Mouse (Mus musculus) cerebellum, adult 9-10 months (tissue): ENCODE measurements around the gene Tlr7.
A peak's percentile ranks its signal among the peaks of the same experiment; 100 is the strongest.
"Not testable (repeated sequence)": the region's sequence is repeated elsewhere in the genome, so short reads cannot be mapped to it uniquely, and the experiment has no call there.

Source experiments
- DNase-seq: peaks from one replicate; pipeline ENCODE4 v3.0.0; 2022

Gene Tlr7

DNA sequence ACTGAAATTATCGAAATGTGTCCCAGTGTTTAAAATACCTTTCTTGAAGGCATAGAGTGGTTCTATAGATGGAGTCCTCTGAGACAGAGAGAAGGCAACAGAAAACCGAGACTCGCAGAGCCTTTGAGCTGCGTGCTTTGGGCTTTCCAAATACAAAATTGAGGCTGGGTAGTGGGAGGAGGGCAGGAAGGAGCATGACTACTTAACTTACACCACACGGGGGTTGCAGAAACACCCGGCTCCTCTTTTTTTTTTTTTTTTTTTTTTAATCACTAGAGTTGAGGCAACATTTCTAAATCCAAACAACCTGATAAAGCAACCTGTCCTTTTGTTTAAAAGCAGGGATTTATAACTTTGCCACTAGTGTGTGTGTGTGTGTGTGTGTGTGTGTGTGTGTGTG is at the start of gene Tlr7:
Tlr7 (minus strand) TSS at position 160 of the 400 bp plus-strand sequence.
- no peak for DNase-seq

DNA sequence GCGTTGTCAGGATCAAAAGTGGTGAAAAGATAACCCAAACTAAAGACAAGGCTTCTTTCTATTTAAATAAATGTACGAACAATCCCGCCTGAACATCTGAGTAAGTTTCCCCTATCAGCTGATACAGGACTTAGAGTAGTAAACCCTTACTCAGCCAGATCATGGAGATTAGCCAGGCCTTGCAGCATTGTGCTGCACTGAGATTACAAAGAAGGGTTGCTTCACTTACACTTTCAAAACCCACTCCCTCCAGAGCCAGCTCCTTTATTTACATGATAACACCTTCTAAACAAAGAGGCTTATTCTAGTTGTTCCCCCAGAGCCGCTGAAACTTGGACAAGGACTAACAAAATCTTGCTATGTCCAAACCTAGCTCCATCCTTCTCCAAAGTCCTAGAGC is 49.7 kb upstream of the Tlr7 start:
- DNase-seq, result no peak

DNA sequence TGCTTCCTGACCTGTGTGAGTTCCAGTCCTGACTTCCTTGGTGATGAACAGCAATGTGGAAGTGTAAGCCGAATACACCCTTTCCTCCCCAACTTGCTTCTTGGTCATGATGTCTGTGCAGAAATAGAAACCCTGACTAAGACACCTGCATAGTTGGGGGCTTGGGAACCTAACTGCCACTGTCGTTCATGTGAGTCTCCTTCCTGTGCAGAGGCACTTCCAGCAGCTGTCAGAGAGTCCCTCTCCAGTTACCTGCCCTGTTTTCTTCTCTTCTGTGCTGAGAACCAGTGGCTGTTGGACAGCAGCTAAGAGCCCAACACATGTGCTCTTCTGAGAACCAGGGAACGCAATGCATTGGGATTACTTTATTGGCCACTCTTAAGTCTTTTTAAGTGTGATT is 30.9 kb upstream of the Tlr7 start:
- not testable (repeated sequence) for DNase-seq

DNA sequence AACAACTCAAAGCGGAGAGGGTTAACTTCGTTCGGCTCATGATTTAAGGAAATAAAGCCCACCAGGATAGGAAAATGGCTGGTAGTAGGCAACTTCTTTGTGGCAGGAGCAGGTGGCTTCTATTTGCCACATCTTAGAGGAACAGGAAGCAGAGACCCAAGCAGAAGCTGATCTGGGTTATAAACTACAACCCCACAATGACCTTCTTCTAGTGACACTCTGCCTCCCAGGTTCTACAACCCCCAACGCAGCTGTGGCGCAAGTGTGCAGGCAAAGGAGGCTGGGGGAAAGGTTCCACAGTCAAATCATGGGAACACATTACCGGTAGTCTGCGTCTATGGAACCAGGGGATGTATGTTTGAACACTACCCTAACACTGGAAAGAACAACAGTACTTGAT is 29.3 kb upstream of the Tlr7 start:
- no peak for DNase-seq

DNA sequence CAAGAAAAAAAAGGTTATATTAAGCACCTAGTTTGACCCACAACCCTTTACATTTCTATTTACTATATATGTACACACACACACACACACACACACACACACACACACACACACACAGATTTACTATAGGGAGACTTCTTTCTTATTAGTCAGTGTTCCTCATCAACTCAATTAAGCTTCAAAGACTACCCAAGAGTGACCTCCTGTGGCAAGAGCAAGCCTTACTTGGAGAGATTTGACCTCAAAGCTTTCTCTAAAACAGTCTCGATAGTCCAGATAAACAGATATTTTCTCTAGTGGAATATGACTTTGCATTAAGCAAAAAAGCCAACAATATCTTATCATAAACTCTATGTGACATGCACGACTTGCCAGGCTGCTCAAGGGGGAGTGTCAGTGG is 27.1 kb upstream of the Tlr7 start:
- no peak for DNase-seq

DNA sequence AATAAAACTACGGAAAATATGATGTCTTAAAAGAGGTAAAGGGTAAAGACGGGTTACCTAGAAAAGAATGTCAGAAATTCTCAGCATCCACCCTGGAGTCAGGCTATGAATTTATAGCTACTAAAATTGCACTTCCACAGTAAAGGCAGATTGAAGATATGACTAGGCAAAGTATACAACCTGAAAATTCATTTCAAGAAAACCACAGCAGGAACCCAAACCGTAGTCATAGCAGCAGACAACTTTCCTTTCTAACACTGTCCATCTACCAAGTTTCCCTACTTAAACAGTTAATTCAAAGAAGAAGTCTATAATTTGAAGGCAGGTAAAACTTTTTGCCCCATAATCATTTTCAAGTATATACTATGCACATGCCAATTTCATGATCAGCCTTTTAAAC is 25.6 kb upstream of the Tlr7 start:
- DNase-seq, result no peak

DNA sequence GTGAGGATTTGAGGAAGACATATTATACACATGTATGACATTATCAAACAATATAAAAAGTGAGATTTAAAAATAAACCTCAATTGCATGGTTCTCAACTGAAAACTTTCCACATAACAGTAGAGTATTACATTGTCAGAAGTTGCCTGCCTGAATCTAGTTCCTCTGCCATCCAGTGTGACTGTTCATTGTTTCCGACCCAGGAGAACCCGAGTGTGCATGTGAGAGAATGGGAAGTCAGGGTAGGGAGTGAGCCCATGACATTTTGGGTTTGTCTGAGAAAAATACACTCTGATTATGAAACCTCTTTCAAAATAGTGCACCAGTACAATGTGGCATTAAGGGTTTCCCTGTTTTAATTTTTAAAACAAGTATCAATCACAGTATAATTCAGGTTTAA is 23.3 kb upstream of the Tlr7 start:
- no peak for DNase-seq

DNA sequence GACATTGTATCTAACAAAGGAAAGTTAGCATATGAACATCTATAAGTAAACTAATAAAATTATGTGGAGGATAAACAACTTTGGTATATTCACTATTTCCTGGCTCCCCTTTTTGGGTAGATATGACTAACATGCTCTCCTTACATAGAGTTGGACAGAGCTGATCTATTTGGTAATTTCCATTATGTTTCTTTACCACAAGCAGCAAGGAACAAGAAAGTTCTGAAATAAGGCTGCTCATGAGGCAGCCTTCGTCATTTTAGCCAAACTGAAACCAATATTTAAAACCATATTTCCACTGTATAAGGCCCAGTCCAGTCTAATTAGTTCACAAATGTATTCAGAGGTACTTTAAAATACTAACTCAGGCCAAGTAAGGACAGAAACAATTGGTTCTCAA is 16.1 kb upstream of the Tlr7 start:
- no peak for DNase-seq

DNA sequence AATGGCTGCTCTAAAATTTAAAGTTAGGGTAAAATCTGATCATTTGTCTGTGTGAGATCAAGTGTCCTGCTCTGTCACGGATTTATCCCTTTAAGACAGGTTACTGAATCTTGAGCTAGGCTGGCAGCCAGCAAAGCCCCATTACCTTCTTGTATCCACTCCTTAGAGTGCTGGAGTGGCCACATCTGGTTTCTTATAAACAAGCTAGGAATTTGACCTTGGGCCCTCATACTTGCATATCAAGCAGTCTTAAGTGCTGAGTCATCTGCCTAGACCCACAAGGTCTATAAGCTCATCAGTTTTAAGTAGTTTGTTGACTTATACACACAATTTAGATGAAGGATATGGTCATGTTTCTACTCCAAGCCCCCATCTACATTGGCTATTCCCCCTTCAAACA is 14.0 kb upstream of the Tlr7 start:
- no peak for DNase-seq

DNA sequence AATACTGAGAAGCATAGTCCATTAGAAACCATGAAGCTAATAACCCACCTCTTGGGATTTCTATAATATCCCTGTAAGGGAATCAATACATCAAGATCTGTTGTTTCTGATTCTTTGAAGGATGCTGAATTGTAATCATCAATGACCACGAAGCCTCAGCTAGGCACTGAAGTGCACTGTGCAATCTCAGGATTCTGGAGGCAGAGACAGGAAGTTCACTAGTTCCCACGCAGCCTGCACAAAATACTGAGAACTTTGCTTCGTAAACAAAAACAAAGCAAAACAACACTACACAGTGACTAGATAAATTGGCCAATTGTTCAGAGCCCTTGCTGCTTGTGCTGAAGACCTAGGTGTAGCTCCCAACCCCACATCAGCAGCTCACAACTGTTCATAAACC is 11.5 kb upstream of the Tlr7 start:
- no peak for DNase-seq

DNA sequence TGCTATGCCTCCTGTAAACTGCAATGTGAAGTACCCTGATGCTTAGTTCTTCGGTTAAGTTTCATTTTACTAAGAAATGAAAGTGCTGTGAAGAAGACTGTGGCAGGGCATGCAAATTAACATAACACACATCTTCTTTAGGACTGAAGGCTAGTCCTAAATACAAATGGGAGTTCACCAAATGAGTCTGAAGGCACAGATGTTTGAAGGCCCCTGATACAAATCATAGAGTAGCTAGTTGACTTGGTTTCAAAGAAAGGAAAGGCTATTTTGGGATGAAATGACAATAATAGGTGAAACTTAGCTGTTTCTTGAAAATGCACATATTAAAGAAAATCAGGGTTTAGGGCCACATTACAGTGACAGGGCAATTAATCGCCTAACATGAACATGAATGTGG is 9.8 kb upstream of the Tlr7 start:
- no peak for DNase-seq

DNA sequence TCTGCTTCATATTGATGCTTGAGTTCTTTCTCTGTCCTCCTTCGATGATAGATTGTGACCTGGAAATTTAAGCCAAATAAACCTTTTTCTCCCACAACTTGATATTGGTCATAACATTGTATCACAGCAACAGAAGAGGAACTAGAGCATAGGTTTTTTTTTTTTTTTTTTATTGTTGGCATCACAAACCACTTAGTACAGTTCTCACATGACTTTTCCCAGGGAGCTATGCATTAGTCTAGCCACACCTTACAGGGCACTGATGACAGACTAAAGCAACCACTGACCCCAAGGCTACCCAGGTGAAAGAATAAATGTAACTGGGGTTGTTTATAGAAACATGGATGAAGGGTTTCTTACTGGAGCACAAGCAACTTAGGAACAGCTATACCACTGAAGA is 7.6 kb upstream of the Tlr7 start:
- DNase-seq, result no peak

DNA sequence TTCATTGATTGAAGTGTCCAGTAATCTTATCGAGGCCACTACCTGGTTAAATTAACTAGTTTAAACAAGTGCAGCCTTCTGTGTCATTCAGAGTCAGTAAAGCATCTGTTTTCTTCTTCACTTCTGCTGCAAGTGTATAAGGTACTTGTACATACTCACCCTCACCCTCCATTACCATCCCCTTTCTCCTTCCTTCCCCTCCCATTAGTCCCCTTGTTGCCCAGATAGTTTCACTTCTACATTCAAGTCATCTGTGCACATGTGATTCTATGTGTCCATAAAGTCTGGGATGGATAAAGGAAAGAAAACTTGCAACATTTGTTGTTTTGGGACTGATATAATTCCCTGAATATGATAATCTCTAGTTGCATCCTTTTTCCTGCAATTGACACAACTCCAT is 4.2 kb upstream of the Tlr7 start:
- DNase-seq, result no peak

DNA sequence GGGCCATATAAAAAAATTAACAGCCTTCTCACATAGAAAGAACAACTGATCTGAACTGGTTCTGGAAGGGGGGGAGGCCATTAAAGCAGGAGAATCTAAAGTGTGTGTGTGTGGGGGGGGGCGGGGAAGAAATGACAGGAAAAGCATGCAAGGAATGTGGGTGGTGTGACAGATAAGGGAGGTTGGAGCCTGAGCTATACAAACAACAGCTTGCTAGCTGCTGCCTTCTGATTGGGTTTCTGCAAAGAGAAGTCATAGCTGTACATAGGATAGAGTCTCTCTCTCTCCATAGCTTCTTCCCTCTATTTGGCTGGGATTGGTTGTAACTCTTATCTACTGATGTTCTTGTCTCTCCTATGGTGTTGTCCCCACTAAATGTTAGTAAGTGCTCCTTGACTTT is 2.2 kb upstream of the Tlr7 start:
- DNase-seq, result no peak

DNA sequence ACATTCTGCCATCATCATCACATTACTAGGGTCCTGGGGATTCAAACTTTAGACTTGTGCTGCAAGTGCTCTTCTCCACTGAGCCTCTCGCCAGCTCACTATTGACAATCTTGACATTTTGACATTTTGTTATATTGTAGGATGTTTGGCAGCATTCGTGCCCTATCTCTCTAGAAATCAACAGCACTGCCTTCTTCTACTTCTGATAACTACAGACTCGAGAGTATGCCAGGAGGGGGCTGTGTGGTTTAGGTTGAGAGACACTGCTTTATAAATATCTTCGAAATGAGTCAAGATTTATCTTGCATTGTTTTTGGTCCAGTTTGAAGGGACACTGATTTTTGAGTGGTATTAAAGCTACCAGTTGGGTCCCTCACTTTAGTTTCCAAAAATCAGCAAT is 635 bp upstream of the Tlr7 start:
- DNase-seq, result no peak

DNA sequence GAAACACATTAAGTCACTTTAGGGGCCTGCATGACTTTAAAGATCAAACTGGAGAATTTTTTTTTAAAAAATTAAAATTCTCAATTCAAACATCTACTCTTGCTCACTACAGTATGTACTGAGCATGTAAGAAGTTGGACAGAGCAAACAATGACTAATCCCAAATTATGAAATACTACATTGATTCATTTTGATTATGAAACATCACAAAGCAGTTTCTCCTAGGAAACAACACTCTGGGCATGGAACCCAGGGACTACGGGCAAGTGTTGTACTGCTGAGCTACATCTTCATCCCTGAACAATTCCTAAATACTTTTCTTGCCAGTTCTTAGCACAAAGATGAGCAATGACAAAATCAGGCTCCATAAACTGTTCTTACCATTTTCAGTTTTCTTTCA is 738 bp downstream of the Tlr7 start:
- no peak for DNase-seq

DNA sequence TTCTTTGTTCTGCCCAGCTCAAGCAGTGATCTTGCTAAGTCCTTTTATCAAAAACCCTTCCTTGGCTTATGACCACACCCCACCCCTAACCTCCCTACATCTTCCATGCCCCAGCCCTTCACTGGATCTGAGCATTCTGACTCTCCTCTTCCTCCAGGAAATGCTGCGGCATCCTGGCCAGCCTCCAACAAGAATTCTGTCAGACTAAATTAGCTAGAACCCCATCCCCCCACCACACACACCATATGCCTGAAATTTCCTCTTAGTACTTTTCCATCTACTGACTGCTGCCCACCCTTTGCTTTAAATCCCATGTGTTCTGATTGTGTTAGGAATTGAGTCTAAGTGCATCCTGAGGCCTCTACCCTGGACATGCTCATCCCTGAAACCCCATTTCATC is 1.3 kb downstream of the Tlr7 start:
- DNase-seq, result no peak

DNA sequence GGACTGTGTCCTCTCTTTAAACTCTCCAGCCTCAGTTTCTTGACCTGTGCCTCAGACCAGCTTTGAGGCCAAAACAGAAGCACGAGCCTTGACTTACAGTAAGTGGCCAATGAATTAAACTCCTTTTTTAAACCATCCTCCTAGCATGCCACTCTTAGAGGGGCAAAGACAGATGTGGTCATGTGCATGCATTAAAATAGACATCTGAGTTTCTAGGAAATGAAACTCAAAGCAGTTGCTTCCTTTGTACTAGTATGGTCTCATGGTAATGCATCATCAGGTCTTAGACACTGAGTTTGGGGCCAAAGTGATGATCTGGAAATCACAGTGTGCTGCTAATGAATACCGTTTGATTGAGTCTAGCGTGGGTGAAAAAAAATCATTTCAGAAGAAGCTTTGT is 1.8 kb downstream of the Tlr7 start:
- DNase-seq, result no peak

DNA sequence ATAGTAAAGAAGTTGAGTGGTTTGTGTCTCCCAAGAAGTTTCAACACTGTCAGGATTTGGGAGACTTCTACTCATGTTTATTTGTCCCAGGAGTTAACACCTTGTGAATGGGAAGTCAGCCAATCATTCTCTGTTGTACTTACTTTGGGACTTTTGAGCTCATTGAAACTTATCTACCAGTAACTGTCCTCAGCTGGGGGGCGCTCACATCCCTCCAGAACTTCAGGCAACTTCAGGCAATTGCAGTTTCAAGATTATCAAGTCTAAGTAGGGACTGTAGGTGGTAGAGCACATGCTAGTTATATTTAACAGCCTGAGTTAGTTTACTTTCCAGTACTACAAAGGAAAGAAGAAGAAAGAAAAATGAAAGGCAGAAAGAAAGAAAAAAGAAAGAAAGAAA is 6.6 kb downstream of the Tlr7 start:
- DNase-seq, result no peak

DNA sequence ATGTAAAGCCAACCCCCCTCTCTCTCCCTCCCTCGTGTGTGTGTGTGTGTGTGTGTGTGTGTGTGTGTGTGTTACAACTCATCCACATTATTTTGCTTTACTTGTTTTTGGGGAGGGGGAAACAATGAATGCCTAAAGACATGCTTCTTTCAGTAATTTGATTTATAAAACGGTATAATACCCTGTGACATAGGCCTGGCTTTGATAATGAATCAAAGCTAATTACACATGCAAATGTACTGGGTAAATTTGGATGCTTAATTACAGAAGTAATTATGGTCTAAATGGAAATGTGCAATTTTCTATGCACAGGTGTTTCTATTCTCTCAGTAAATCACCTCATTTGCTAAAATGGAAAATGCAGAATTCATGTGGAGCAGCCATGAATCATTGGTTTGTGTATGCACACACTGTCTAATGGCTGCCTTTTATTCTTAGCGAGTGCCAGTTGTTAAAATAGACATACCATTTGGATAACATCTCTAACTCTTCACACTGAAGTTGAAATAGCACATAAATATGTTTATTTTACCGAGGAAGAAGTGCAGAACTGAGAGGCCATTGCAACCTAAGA is 9.0 kb downstream of the Tlr7 start:
- no peak for DNase-seq

DNA sequence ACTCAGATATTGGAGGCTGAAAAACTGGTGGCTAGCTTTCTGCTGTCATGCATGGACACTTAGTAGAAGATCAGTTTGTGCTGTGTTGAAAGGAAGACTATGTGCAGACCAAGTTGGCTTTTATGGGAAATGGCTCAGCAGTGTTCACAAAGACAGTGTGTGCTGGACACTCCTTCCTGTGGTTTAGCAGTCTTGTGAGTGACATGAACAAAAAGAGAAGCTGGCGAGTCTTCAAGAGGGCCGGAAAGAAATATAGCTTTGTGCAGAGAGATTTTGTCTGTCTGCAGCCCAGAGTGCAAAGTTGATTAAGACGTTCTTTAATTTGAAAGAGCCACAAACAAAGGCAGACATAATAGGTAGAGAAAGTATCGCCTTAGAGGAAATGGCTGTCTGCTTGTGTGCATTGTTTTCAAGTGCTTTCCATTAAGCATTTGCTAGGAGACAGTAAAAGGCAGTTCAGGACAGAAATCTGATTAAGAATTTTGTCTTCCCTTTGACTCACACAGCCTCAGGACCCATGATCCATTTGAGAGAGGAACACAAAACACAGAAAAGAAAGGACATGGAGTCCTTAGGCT is 11.4 kb downstream of the Tlr7 start:
- no peak for DNase-seq

DNA sequence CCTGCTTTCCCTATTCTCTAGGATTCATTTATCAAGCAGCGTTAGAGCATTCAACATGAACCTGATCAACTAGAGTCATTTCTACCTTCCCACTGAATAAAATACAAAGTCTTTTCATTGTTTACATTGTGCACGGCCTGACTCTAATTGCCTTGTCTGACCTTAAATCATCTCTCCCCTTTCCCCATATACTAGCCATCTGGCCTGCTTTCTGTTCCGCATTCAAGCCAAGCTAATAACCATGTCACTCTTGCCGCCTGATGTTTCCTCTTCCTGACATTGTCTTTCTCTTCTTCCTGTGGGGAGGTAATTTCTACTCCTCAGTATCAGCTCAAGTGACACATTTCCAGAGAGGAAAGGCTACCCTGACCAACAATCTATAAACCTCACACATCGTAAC is 14.6 kb downstream of the Tlr7 start:
- DNase-seq, result no peak

DNA sequence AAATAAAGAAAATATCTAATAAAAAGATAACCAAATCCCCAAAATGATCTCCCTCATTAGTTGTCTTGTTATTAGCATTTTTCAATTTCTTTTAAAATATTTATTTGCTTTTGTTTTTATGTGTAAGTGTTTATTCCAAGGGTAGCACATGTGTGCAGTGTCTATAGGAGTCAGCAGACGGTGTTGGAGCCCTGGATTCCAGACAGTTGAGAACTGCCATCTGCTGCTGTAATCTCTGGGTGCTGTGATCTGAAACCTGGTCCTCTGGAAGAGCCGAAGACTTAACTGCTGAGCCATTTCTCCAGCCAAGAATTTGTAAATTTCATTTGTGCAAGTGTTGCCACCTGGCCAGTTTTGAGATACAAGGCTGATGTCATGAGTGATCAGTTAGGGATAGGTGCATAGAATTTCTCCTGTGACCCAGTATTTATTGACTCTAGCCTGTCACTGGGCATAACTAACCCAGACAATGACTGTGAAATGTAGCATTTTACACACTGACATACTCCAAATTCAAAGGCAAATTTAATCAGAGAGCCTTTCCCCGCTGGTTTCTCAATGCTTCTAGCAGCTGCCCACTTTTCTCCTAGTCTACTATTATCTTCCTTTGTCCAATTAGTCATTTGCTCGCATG is 15.1 kb downstream of the Tlr7 start:
- no peak for DNase-seq

DNA sequence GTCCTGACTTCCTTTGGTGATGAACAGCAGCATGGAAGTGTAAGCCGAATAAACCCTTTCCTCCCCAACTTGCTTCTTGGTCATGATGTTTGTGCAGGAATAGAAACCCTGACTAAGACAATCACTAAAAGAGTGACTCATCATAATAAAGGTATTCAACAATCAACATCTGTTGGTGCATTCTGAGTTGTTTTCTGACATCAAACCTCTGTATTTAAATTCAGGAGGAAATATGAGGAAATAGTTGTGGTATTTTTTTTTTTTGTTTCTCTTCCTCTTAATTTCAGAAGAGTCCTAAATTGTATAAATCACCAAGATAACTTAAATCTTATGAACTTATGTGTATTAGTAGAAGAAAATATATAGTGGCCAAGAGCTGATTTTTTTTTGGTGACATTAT is 28.3 kb downstream of the Tlr7 start:
- not testable (repeated sequence) for DNase-seq

DNA sequence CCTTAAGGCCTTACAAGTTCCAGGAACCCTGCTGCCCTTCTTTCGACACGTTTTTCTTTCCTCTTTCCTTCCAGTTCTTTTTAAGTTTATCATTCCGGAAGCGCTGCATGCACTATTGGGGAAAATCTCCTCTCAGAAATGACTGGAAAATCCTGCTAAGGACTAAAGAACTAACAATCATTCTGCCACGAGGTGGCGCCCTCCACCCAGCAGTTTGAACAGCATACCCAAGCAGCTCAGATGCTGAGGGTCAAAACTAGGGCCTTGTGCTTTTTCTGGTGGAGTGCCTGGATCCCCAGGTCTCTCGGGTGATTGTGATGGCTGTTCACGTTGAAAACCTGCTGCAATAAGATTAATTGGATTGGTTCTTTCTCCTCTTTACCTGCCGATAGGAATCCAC is 53.4 kb downstream of the Tlr7 start:
- DNase-seq, result peak; percentile 32
